Mouse (Mus musculus) bone marrow macrophage, adult 2 months (primary cell): ENCODE data around the gene Saysd1.

Source experiments
- CTCF ChIP-seq: IDR thresholded peaks from 2 replicates; pipeline ENCODE4 v1.5.1; 2012; ENCODE audit warnings: low read depth, mild to moderate bottlenecking, low read length, moderate library complexity
- POLR2A ChIP-seq: IDR thresholded peaks from 2 replicates; pipeline ENCODE4 v1.6.1; 2012; ENCODE audit warnings: mild to moderate bottlenecking, low read depth, low read length, borderline replicate concordance

GRCm38 (mm10) chr14:20154245-20154644 lies 15.9 kb upstream of the Saysd1 start:
- TF ChIP-seq CTCF (no peak), POLR2A (no peak)
